Mouse (Mus musculus): Measurements from ENCODE around the gene Kif5a.

- TF ChIP-seq CTCF (IDR thresholded peaks at IDR 0.05; ENCODE audit: low read depth, low read length) (no peak), GATA1 (IDR thresholded peaks at IDR 0.05; ENCODE audit: borderline replicate concordance, low read length) (no peak), TAL1 (conservative IDR thresholded peaks at IDR 0.05; ENCODE audit: low read depth, low read length) (no peak)
Observed at GRCm38 (mm10) chr10:127266112-127267091, 3.3 kb upstream of the Kif5a start, which contains the start of gene Dctn2.
